Mouse (Mus musculus) adipocyte (in vitro differentiated cells): ENCODE data around the gene Mxd3.
A peak's percentile ranks its signal among the peaks of the same experiment; 100 is the strongest.

Experiments
- DNase-seq: peaks from one replicate; pipeline ENCODE4 v3.0.0-alpha.2; 2016; ENCODE audit warnings: low spot score

Mxd3 gene

DNA sequence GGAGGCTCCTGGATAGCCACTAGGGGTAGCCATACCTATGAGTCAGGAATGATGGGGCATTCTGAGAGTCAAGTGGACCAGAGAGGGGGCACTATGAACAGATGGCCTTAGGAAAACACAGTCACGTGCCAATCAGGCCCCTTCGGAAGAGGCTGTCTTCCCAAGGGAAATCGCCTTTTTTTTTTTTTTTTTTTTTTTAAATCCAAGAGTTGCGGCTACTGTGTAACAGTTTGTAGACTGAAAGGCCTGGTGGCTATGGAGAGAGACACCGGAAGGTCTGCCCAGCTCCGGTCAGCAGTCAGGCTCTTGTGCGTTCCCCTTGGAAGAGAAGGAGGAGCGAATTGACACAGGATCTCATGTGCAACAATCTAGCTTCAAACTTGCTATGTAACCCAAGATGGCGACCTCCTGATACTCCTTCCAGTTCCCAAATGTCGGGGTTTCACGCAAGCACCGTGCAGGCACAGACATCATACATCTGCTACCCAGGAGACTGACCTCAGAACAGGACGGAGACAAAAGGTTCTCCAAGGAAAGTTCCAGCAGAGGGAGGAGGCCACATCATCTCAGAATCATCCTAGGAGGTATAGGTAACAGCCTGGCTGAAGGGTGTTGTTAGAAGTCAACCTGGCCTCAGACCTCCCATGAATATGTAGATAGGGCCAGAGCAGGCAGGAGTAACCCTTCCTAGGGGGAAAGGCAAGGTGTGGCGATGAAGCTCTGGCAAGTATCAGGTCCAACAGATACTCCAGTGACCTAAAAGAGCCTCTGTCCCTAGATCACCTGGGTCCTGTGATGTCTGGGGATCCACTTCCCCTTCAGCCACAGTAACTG is 1.2 kb upstream of the Mxd3 start:
- no peak for DNase-seq

DNA sequence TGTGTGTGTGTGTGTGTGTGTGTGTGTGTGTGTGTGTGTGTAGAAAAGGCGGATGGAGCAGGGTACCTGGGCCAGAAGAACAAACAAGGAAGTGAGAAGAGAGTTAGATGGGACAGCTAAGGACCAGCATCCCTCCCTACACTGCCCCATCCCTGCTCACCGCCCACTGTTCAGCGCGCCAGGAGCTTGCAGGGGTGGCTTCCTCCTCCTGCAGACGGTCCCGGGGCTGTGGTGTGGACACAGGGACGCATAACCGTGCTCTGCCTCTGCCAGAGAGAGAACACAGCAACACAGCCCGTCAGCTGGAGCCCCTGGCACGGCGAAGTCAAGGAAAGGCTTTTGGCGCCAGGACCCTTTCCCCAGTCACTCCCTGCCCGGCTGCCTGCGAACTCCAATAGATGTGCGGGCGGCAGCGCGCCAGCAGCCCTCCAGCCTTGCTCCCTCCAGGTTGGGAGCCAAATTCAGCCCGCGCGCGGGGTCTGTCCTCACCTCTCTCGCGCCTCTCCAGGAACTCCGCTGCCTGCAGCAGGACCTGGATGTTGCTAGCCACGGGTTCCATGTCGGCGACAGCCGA is 427 bp downstream of the Mxd3 start:
- no peak for DNase-seq

DNA sequence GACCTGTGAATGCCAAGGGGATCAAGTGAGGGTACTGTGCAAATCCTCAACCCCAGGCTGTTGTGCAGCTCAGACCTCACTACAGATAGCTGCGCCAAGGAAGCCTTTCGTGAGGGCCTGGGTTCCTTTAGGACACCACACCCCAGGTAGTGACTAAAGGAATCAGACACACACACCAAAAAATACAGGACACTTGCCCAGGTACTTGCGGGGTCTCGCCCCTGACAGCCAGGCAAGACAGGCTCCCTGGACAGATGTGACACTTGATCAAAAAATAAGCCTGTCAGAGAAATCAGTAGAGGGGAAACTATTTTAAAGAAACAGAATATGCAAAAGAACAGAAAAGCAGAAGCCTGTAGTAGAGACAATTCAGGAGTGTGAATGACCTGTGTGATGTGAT is 982 bp downstream of the Mxd3 start:
- DNase-seq = no peak

- no peak for DNase-seq
Observed at GRCm38 (mm10) chr13:55328171-55328570, 1.5 kb downstream of the Mxd3 start.

DNA sequence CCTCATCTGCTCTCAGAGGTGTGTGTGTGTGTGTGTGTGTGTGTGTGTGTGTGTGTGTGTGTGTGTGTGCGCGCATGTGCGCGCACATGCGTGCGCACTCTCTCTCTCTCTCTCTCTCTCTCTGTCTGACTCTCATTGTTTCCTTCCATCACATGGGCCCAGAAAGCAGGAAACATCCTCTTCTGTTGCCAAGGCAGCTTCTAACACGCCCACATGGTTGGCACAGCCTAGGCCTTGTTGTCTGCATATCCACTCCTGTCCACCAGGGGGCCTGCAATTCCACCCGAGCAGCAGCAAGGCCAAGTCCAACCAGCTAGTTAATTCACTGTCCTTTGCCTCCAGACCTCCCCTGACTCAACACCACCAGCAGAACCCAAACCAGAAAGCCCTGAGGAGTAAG is 2.0 kb downstream of the Mxd3 start:
- peak; percentile 93 for DNase-seq

- no peak for DNase-seq
Observed at GRCm38 (mm10) chr13:55327169-55327568, 2.5 kb downstream of the Mxd3 start.

- DNase-seq = no peak
Observed at GRCm38 (mm10) chr13:55325596-55325995, 4.0 kb downstream of the Mxd3 start.

GRCm38 (mm10) chr13:55322130-55322825 is 7.3 kb downstream of the Mxd3 start:
- DNase-seq = peak; percentile 62

DNA sequence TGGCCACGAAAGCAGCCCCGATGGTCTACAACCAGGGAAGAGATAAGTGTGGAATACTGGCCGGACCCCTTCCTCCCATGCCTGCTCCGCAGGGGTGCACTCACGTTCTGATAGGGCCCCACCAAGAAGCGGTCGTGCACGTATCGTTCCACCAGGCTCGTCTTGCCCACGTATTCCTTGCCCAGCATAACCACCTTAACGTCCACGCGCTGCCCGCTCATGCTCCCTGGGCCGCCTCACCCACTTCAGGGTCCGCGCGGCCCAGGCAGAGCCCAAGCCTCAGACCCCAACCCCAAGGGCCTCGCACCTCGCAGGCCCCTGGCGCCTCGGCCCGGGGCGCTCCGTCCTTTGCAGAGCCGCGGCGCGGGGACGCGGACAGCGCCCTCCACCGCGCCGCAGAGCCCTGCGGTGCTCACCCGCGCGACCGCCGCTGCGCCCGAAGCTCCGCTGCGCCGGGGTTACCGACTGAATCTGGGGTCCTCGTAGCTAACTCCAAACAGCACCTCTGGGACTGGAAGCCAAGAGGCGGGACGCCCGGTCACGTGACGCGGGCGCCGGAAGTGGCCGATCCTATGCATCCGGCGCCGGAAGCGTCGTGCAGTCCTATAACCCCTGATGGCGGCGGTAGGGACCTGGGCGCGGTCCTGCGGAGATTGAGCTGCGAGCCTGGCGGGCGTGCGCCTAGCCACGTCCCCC is 8.0 kb downstream of the Mxd3 start, which contains the start of gene Rab24:
TSS of gene Rab24 (minus strand) at position 513 of the 696 bp plus-strand sequence.
- DNase-seq = peak; percentile 83

- no peak for DNase-seq
Observed at GRCm38 (mm10) chr13:55319931-55320533, 9.6 kb downstream of the Mxd3 start, which contains the start of gene Prelid1. Gene Prelid1 (plus strand): TSS chr13:55320500.

GRCm38 (mm10) chr13:55318351-55318750 is 11.3 kb downstream of the Mxd3 start:
- no peak for DNase-seq

GRCm38 (mm10) chr13:55314891-55315412 is 14.7 kb downstream of the Mxd3 start:
- no peak for DNase-seq

DNA sequence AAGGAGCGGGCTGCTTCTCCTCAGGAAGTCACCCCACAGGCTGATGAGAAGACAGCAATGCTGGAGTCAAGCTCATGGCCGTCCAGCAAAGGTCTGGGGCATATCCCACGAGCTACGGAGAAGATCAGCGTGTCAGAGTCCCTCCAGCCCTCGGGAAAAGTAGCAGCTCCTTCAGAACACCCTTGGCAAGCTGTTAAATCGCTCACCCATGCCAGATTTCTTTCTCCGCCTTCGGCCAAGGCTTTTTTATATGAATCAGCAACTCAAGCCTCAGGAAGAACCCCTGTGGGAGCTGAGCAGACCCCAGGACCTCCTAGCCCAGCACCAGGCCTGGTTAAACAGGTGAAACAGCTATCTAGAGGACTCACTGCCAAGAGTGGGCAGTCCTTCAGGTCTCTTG is 16.6 kb downstream of the Mxd3 start:
- DNase-seq = peak; percentile 36

GRCm38 (mm10) chr13:55312028-55312630 is 17.5 kb downstream of the Mxd3 start:
- DNase-seq = no peak

DNA sequence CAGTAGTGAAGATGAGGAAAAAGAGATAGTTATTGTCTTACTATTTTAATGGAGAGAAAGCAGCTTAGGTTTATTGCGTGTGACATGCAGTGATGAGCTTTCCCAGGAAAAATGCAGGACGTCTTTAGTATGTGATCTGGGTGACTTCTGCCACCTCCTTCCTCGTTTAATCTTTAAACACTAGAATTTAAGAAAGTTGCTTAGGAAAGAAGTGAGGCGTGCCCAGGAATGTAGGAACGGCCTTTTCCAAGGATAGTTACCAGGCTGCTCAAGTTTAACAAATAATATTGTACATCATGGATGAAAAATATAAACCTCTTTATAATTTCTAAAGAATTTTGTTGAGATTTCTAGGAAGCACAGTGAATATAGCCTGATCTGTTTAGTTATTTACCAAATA is 28.7 kb downstream of the Mxd3 start:
- DNase-seq = no peak

DNA sequence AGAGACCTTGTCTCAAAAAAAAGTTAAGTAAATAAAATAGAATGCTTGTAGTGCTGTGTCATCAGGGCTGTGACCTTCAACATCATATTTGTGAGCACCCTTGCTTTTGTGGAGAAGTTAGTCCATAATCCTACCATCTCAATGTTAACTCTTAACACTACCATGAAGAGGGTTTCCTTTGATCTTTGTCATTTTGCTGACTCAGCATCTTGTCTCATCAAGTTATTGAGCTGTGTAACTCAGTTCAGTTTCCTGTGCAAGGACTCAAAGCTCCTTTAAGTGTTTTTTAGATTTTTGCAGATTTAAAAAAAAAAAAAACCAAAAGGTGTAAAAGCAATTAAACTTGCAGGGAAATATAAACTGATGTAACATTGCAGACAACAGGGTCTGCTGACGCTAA is 32.9 kb downstream of the Mxd3 start:
- no peak for DNase-seq

- peak; percentile 23 for DNase-seq
Observed at GRCm38 (mm10) chr13:55288854-55289253, 40.8 kb downstream of the Mxd3 start.

GRCm38 (mm10) chr13:55277646-55278045 is 52.0 kb downstream of the Mxd3 start:
- no peak for DNase-seq

DNA sequence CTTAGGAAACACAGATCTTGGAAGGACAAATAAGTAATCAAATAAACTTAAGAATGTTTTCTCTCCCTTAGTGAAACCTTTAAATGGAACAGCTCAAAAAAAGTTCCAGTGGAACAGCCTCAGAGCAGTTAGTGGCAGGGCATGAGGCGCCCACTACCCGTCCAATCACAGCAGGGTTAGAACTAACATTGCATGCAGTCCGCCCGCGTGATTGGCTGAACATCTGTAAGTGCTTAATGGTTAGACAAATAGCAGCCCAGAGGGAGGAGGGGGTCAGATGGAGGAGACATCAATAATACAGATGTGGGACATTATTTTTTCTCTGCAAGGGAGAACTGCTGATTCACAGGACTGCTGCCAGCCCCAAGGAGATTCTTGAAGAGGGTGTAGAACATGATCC is 52.4 kb downstream of the Mxd3 start:
- DNase-seq = no peak
